9 mouse cellular contexts compared by ENCODE assay signal in genomic region chr17:83990421-83991365, GRCm38 (mm10).
DNase-seq lines count a peak whose midpoint lies in the region; ATAC-seq lines count a peak whose summit lies in the region.
"Had no signal": no experiment of that assay in that cellular context is flagged by ENCODE, and none has a peak within 500 bp of the region (broad histone marks: within the 10 kb centered on the region; RNA-seq: fewer than 3 reads in every experiment).

No protein-coding gene starts in this region.

- DNase-seq in hindbrain, embryonic 10.5 days (ENCODE audit: low spot score): peak; percentile 74
- DNase-seq in heart, postnatal 14 days: peak; percentile 80 to 85
- peak; percentile 67 for DNase-seq in neural tube, embryonic 11.5 days (ENCODE audit: low spot score)
- DNase-seq in layer of hippocampus, adult 18-20 months (ENCODE audit: low spot score in 2 of 2): no peak
- DNase-seq in yolk sac, embryonic 10.5 days (ENCODE audit: low spot score): no peak

- H3K4me1 ChIP-seq in hindbrain, embryonic 10.5 days (replicated peaks): peaks cover 56% of the 10 kb centered on the region
- peaks cover 10% of the 10 kb centered on the region for H3K4me1 ChIP-seq in hindbrain, embryonic 16.5 days (ENCODE audit: control insufficient read depth, insufficient read depth, low read depth, low read length)
- peaks cover 60% of the 10 kb centered on the region for H3K4me1 ChIP-seq in embryonic facial prominence, embryonic 12.5 days
- H3K4me1 ChIP-seq in limb, embryonic 13.5 days: peaks cover 73% of the 10 kb centered on the region
- peaks cover 12% of the 10 kb centered on the region for H3K4me1 ChIP-seq in neural tube, embryonic 11.5 days (ENCODE audit: control insufficient read depth, insufficient read depth, low read length)

- H3K4me2 ChIP-seq in hindbrain, embryonic 16.5 days (ENCODE audit: low read length): no peak overlapping the region
- no peak overlapping the region; the same call in none of the 2 replicates for H3K4me2 ChIP-seq in embryonic facial prominence, embryonic 12.5 days (replicated peaks)
- peak overlapping the region; percentile 38 for H3K4me2 ChIP-seq in limb, embryonic 13.5 days (replicated peaks)
- H3K4me2 ChIP-seq in neural tube, embryonic 11.5 days (ENCODE audit: low read depth): no peak overlapping the region
- H3K4me2 ChIP-seq: neural tube, embryonic 12.5 days had no signal

- WGBS in hindbrain, embryonic 10.5 days: 66% methylated on average over 13 of the region's 13 CpGs
- WGBS in hindbrain, embryonic 16.5 days: 76% methylated on average over 13 of the region's 13 CpGs
- WGBS in embryonic facial prominence, embryonic 12.5 days: 41% methylated on average over 13 of the region's 13 CpGs
- WGBS in limb, embryonic 13.5 days: 33% methylated on average over 13 of the region's 13 CpGs
- WGBS in neural tube, embryonic 11.5 days: 61% methylated on average over 13 of the region's 13 CpGs

- intact Hi-C loops in heart, postnatal 14 days (cut with DNase I): no loop called here

- no peaks in the 10 kb centered on the region for H3K36me3 ChIP-seq in hindbrain, embryonic 10.5 days
- H3K36me3 ChIP-seq in hindbrain, embryonic 16.5 days (ENCODE audit: control insufficient read depth, insufficient read depth, low read length): no peaks in the 10 kb centered on the region
- no peaks in the 10 kb centered on the region for H3K36me3 ChIP-seq in embryonic facial prominence, embryonic 12.5 days
- H3K36me3 ChIP-seq in limb, embryonic 13.5 days: no peaks in the 10 kb centered on the region
- H3K36me3 ChIP-seq in neural tube, embryonic 11.5 days (ENCODE audit: control insufficient read depth, insufficient read depth, low read length): no peaks in the 10 kb centered on the region
- H3K36me3 ChIP-seq: neural tube, embryonic 12.5 days had no signal

- H3K9me3 ChIP-seq in hindbrain, embryonic 10.5 days: no peaks in the 10 kb centered on the region
- H3K9me3 ChIP-seq in hindbrain, embryonic 16.5 days (ENCODE audit: control insufficient read depth, low read length): no peaks in the 10 kb centered on the region
- no peaks in the 10 kb centered on the region for H3K9me3 ChIP-seq in embryonic facial prominence, embryonic 12.5 days
- H3K9me3 ChIP-seq in limb, embryonic 13.5 days: no peaks in the 10 kb centered on the region
- H3K9me3 ChIP-seq in neural tube, embryonic 11.5 days (ENCODE audit: control insufficient read depth, low read length): no peaks in the 10 kb centered on the region
- H3K9me3 ChIP-seq: neural tube, embryonic 12.5 days had no signal

- peak overlapping the region; percentile 65 for H3K27ac ChIP-seq in hindbrain, embryonic 10.5 days
- H3K27ac ChIP-seq in hindbrain, embryonic 16.5 days (ENCODE audit: low read depth, low read length): no peak overlapping the region
- H3K27ac ChIP-seq in embryonic facial prominence, embryonic 12.5 days: peak overlapping the region; percentile 96
- H3K27ac ChIP-seq in limb, embryonic 13.5 days: peak overlapping the region; percentile 97
- peak overlapping the region; percentile 49 for H3K27ac ChIP-seq in neural tube, embryonic 11.5 days (ENCODE audit: low read depth, low read length)
- H3K27ac ChIP-seq: neural tube, embryonic 12.5 days had no signal

- ATAC-seq in hindbrain, embryonic 16.5 days: no peak
- ATAC-seq in embryonic facial prominence, embryonic 12.5 days (ENCODE audit: insufficient number of reproducible peaks, insufficient read depth, low FRiP score, low TSS enrichment): peak; percentile 93
- peak; percentile 94 for ATAC-seq in limb, embryonic 13.5 days (ENCODE audit: low FRiP score, low read depth)
- no peak for ATAC-seq in neural tube, embryonic 11.5 days (ENCODE audit: insufficient read depth, low FRiP score, low TSS enrichment)

- H3K4me3 ChIP-seq in hindbrain, embryonic 10.5 days: no peak overlapping the region
- H3K4me3 ChIP-seq in hindbrain, embryonic 16.5 days (ENCODE audit: low read length): no peak overlapping the region
- no peak overlapping the region for H3K4me3 ChIP-seq in embryonic facial prominence, embryonic 12.5 days
- no peak overlapping the region for H3K4me3 ChIP-seq in limb, embryonic 13.5 days
- H3K4me3 ChIP-seq in neural tube, embryonic 11.5 days (ENCODE audit: low read depth, low read length): no peak overlapping the region
- H3K4me3 ChIP-seq: neural tube, embryonic 12.5 days had no signal

- H3K9ac ChIP-seq in hindbrain, embryonic 16.5 days (ENCODE audit: low read depth, low read length): no peak overlapping the region
- no peak overlapping the region for H3K9ac ChIP-seq in embryonic facial prominence, embryonic 12.5 days
- H3K9ac ChIP-seq in limb, embryonic 13.5 days: peak overlapping the region; percentile 48
- H3K9ac ChIP-seq in neural tube, embryonic 11.5 days (ENCODE audit: low read length): no peak overlapping the region
- H3K9ac ChIP-seq: neural tube, embryonic 12.5 days had no signal

- H3K27me3 ChIP-seq in hindbrain, embryonic 10.5 days (ENCODE audit: insufficient read depth, poor library complexity, severe bottlenecking): no peaks in the 10 kb centered on the region
- H3K27me3 ChIP-seq in hindbrain, embryonic 16.5 days (replicated peaks; ENCODE audit: control insufficient read depth, insufficient read depth, low read length): no peaks in the 10 kb centered on the region
- no peaks in the 10 kb centered on the region for H3K27me3 ChIP-seq in embryonic facial prominence, embryonic 12.5 days
- no peaks in the 10 kb centered on the region for H3K27me3 ChIP-seq in limb, embryonic 13.5 days
- no peaks in the 10 kb centered on the region for H3K27me3 ChIP-seq in neural tube, embryonic 11.5 days (ENCODE audit: control insufficient read depth, insufficient read depth, low read length)
- H3K27me3 ChIP-seq: neural tube, embryonic 12.5 days had no signal

Comparison
In these comparisons a context has a peak if more than half of its experiments do, and no peak if none do; other contexts are left out.
1. DNase-seq: peak in hindbrain, embryonic 10.5 days (single experiment), heart, postnatal 14 days (2 of 2) and neural tube, embryonic 11.5 days (single experiment); none in layer of hippocampus, adult 18-20 months (0 of 2) and yolk sac, embryonic 10.5 days (single experiment).
2. ATAC-seq: peak in embryonic facial prominence, embryonic 12.5 days (single experiment) and limb, embryonic 13.5 days (single experiment); none in hindbrain, embryonic 16.5 days (single experiment) and neural tube, embryonic 11.5 days (single experiment).